Mouse (Mus musculus): Measurements from ENCODE around the gene Auts2. TPM values are rescaled to one million over a fixed set of nuclear protein-coding genes. Genes with fewer than 3 reads are reported as not detected.

Gene Auts2
- polyA plus RNA-seq, 1 experiment from 2014 or later, result 7.5 TPM

DNA sequence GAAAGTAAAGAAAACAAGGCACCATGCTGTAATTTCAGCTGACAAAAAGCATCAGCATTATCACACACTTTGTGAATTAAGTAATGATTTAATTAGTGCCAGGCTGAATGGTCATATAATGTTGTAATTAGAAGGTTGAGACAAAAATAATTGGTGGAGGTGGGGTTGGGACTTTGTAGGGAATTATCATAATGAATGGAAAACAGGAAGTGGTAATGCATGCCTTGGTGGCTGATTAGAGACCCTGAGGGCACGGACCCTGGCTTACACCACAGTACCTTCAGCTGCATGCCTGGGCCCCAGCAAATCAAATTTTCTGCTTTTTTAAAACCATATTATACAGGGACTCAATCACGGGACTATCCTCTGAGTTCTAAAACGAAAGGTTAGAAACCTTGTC is 586.1 kb downstream of the Auts2 start:
- no peak overlapping the region for H3K4me2 ChIP-seq (ENCODE audit: low read length)
- H3K36me3 ChIP-seq (ENCODE audit: insufficient read depth, low read length), result no peaks in the 10 kb centered on the region
- no peaks in the 10 kb centered on the region for H3K27me3 ChIP-seq (ENCODE audit: insufficient read depth, low read length)
- no peak overlapping the region for H3K9ac ChIP-seq (ENCODE audit: low read depth, low read length)
- ATAC-seq (replicated peaks; ENCODE audit: low FRiP score, low read depth) (no peak), DNase-seq (ENCODE audit: low spot score) (no peak)
- no peak overlapping the region for H3K27ac ChIP-seq
- H3K4me1 ChIP-seq (replicated peaks; ENCODE audit: insufficient read depth, low read length), result no peaks in the 10 kb centered on the region
- no peak overlapping the region for H3K4me3 ChIP-seq (replicated peaks; ENCODE audit: low read depth, low read length)
- 61% methylated on average over 3 of the region's 3 CpGs for WGBS
- TF ChIP-seq CTCF (IDR thresholded peaks at IDR 0.05; ENCODE audit: low read depth), result no peak
- no peaks in the 10 kb centered on the region for H3K9me3 ChIP-seq (replicated peaks; ENCODE audit: low read length)

DNA sequence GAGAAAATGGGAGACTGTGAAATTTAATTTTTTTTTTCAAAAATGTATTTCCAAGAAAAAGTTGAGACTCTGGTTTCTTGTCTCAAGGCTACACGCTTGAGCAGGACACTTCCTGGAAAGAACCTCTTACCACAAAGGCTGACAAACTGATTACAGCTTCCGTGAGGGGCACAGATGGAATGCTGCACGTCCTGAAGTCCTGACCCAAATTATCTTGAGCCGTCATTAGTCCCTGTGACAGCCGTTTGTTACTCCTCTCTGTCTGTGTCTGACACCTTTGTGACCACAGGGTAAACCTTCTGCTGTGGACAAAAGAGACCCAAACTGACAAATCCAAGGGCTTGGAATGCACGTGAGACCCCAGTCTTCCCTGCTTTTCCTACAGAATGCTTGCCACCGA is 587.1 kb downstream of the Auts2 start:
- no peaks in the 10 kb centered on the region for H3K4me1 ChIP-seq (replicated peaks; ENCODE audit: insufficient read depth, low read length)
- DNase-seq (ENCODE audit: low spot score) (no peak), ATAC-seq (replicated peaks; ENCODE audit: low FRiP score, low read depth) (no peak)
- H3K9ac ChIP-seq (ENCODE audit: low read depth, low read length), result no peak overlapping the region
- H3K4me2 ChIP-seq (ENCODE audit: low read length), result no peak overlapping the region
- H3K27ac ChIP-seq, result no peak overlapping the region
- H3K9me3 ChIP-seq (replicated peaks; ENCODE audit: low read length), result no peaks in the 10 kb centered on the region
- no peaks in the 10 kb centered on the region for H3K27me3 ChIP-seq (ENCODE audit: insufficient read depth, low read length)
- no peak overlapping the region for H3K4me3 ChIP-seq (replicated peaks; ENCODE audit: low read depth, low read length)
- WGBS, result 27% methylated on average over 7 of the region's 7 CpGs
- H3K36me3 ChIP-seq (ENCODE audit: insufficient read depth, low read length), result no peaks in the 10 kb centered on the region
- TF ChIP-seq CTCF (IDR thresholded peaks at IDR 0.05; ENCODE audit: low read depth), result no peak

DNA sequence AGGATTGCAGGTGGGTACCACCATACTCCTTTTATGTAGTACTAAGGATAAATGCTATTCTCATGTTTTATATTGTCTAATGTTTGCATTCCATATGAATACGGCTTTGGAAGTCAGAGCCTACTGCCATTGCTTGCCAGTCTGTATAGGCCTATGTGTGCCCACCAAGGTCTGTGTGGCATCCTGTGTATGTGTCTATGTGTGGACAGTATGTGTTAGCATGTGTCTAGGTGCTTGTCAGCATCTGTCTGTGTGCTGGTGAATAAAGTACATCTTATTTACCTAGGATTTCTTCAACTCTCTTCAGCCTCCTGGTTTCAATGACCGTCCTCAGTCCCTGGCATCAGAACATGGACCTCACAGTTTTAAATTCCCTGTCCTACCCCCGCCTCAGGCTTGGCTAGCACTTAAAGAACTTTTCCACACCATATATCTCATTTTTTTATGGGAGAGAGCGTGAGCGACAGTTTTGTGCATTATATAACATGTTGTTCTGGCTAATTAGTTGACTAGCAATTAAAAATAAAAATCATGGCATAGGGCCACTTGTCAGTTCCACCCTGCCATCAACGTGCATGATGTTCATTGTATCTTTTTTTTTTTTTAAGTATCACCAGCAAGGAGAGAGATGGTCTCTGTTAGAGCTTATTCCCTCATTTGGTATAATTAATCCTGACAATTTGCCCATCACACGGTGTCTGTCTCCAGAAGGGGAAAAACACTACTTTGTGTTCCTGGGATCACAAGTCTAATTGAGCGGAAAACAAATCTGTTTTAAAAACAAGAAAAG is 587.7 kb downstream of the Auts2 start:
- no peak for TF ChIP-seq CTCF (IDR thresholded peaks at IDR 0.05; ENCODE audit: low read depth)
- Histone ChIP-seq H3K4me3 (replicated peaks; ENCODE audit: low read depth, low read length) (no peak overlapping the region), H3K9ac (ENCODE audit: low read depth, low read length) (no peak overlapping the region), H3K36me3 (ENCODE audit: insufficient read depth, low read length) (no peaks in the 10 kb centered on the region), H3K4me2 (ENCODE audit: low read length) (no peak overlapping the region), H3K9me3 (replicated peaks; ENCODE audit: low read length) (no peaks in the 10 kb centered on the region), H3K27me3 (ENCODE audit: insufficient read depth, low read length) (no peaks in the 10 kb centered on the region), H3K4me1 (replicated peaks; ENCODE audit: insufficient read depth, low read length) (no peaks in the 10 kb centered on the region), H3K27ac (no peak overlapping the region)
- no peak for DNase-seq (ENCODE audit: low spot score)
- WGBS, result 75% methylated on average over 8 of the region's 8 CpGs
- no peak for ATAC-seq (replicated peaks; ENCODE audit: low FRiP score, low read depth)

DNA sequence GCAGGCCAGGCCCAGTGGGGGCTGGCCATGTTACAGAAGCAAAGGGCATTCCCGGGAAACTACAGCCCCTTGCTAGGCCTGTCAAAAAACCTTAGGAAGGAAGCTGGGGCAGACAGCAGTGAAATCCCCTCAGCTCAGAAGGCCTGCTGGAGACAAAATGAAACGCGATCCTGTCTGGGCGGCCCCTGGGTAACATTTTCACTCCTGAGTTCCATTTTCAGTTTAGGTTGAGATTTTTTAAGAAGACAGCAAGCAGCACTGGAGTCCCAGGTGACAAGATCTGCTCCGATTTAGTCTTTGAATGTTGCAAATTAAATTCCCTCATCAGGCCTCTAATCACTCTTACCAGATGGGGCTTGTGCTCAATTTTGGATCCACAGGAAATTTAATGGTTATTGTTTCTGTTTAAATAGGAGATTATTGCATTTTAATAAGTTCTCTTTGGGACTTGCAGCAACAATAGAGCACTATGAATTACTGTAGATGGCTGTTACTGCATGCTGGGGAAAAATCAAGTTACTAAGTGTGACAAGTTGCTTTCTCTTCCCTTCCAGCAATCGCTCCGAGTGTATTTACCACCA is 594.5 kb downstream of the Auts2 start:
- ATAC-seq (replicated peaks; ENCODE audit: low FRiP score, low read depth) (no peak), DNase-seq (ENCODE audit: low spot score) (peak; percentile 22)
- H3K4me1 ChIP-seq (replicated peaks; ENCODE audit: insufficient read depth, low read length), result no peaks in the 10 kb centered on the region
- 41% methylated on average over 7 of the region's 7 CpGs for WGBS
- H3K27ac ChIP-seq, result no peak overlapping the region
- no peak overlapping the region for H3K4me3 ChIP-seq (replicated peaks; ENCODE audit: low read depth, low read length)
- no peak for TF ChIP-seq CTCF (IDR thresholded peaks at IDR 0.05; ENCODE audit: low read depth)
- no peaks in the 10 kb centered on the region for H3K27me3 ChIP-seq (ENCODE audit: insufficient read depth, low read length)
- H3K4me2 ChIP-seq (ENCODE audit: low read length), result no peak overlapping the region
- no peaks in the 10 kb centered on the region for H3K36me3 ChIP-seq (ENCODE audit: insufficient read depth, low read length)
- no peak overlapping the region for H3K9ac ChIP-seq (ENCODE audit: low read depth, low read length)
- H3K9me3 ChIP-seq (replicated peaks; ENCODE audit: low read length), result no peaks in the 10 kb centered on the region

DNA sequence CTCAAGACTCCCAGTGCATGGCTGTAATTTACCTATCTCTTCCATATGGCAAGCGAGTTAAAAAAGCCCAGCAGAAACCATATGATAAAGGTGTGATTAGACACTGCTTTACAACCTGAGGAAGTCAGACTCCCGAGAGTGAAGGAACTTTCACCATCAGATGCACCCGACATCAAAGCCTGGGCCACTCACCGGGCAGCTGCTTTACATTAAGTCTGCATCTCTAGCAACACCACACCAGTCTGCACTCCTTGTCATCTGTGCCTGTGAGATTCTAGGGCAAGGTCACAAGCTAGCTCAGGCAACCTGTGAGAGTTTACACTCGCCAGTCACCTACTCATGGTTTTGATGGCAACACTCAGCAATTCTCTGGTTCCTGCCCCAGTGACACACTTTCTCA is 596.3 kb downstream of the Auts2 start:
- no peak for DNase-seq (ENCODE audit: low spot score)
- TF ChIP-seq CTCF (IDR thresholded peaks at IDR 0.05; ENCODE audit: low read depth), result no peak
- no peak overlapping the region for H3K9ac ChIP-seq (ENCODE audit: low read depth, low read length)
- no peaks in the 10 kb centered on the region for H3K9me3 ChIP-seq (replicated peaks; ENCODE audit: low read length)
- WGBS, result 72% methylated on average over 5 of the region's 5 CpGs
- no peak overlapping the region for H3K4me2 ChIP-seq (ENCODE audit: low read length)
- ATAC-seq (replicated peaks; ENCODE audit: low FRiP score, low read depth), result no peak
- no peak overlapping the region for H3K4me3 ChIP-seq (replicated peaks; ENCODE audit: low read depth, low read length)
- no peaks in the 10 kb centered on the region for H3K4me1 ChIP-seq (replicated peaks; ENCODE audit: insufficient read depth, low read length)
- no peak overlapping the region for H3K27ac ChIP-seq
- no peaks in the 10 kb centered on the region for H3K27me3 ChIP-seq (ENCODE audit: insufficient read depth, low read length)
- H3K36me3 ChIP-seq (ENCODE audit: insufficient read depth, low read length), result no peaks in the 10 kb centered on the region

DNA sequence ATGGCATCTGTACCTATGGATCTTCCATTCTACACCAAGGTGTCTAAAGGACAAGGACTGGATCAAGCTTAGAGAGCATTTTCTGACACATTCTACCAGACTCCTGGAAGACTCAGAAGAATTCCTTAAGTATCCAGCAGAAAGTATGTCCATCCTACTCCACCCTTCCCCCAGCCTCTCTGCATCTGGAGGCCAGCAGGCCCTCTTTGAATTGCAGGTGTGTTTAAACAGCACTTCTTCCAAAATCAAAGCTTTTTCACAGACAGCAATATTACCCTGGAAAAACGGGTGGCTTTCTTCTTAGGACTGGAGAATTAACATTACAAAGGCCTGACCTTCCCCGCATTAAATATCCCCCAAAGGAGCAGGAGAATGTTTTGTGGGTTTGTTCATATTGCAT is 598.4 kb downstream of the Auts2 start:
- Histone ChIP-seq H3K9me3 (replicated peaks; ENCODE audit: low read length) (no peaks in the 10 kb centered on the region), H3K27ac (no peak overlapping the region), H3K4me2 (ENCODE audit: low read length) (no peak overlapping the region), H3K27me3 (ENCODE audit: insufficient read depth, low read length) (no peaks in the 10 kb centered on the region), H3K4me3 (replicated peaks; ENCODE audit: low read depth, low read length) (no peak overlapping the region), H3K36me3 (ENCODE audit: insufficient read depth, low read length) (no peaks in the 10 kb centered on the region), H3K9ac (ENCODE audit: low read depth, low read length) (no peak overlapping the region), H3K4me1 (replicated peaks; ENCODE audit: insufficient read depth, low read length) (no peaks in the 10 kb centered on the region)
- TF ChIP-seq CTCF (IDR thresholded peaks at IDR 0.05; ENCODE audit: low read depth), result no peak
- ATAC-seq (replicated peaks; ENCODE audit: low FRiP score, low read depth) (no peak), DNase-seq (ENCODE audit: low spot score) (no peak)
- WGBS, result 47% methylated on average over 2 of the region's 2 CpGs

Data from kidney, postnatal 0 days (tissue).